In genomic region chr19:53450624-53451387, GRCm38 (mm10) we compare ENCODE assay signal across 10 mouse cellular contexts.
DNase-seq lines count a peak whose midpoint lies in the region; ATAC-seq and TF ChIP-seq lines count a peak whose summit lies in the region.
"Had no signal": no experiment of that assay in that cellular context is flagged by ENCODE, and none has a peak within 500 bp of the region (broad histone marks: within the 10 kb centered on the region; RNA-seq: fewer than 3 reads in every experiment).

No protein-coding gene starts in this region.

- no peak for TF ChIP-seq POLR2A in cerebellum, adult 2 months (IDR thresholded peaks at IDR 0.05; ENCODE audit: borderline replicate concordance, insufficient read depth, low read length)
- no peak; the same call in 1 of the 2 replicates for TF ChIP-seq POLR2A in small intestine, adult 2 months (IDR thresholded peaks at IDR 0.05; ENCODE audit: low read depth, low read length)

- H3K4me1 ChIP-seq in cerebellum, adult 2 months (ENCODE audit: control insufficient read depth, insufficient read depth, low read length) = peaks cover 80% of the 10 kb centered on the region
- H3K4me1 ChIP-seq in forebrain, embryonic 13.5 days = peaks cover 43% of the 10 kb centered on the region
- peaks cover 33% of the 10 kb centered on the region; the same call in 1 of the 2 replicates for H3K4me1 ChIP-seq in small intestine, adult 2 months (ENCODE audit: control insufficient read depth, insufficient read depth, insufficient read length, low read length)

- peak; percentile 57 to 63 for DNase-seq in cerebellum, adult 2 months
- no peak for DNase-seq in cerebellum, adult 11 months
- no peak for DNase-seq in layer of hippocampus, adult 2 months (ENCODE audit: low spot score in 2 of 2)
- no peak for DNase-seq in layer of hippocampus, postnatal 36 days
- no peak for DNase-seq in frontal cortex, adult 2 months (ENCODE audit: extremely low spot score in 1 of 2, low spot score in 1 of 2)
- DNase-seq in layer of hippocampus, adult 9-10 months (ENCODE audit: low spot score) = no peak

- H3K27me3 ChIP-seq in cerebellum, adult 2 months (ENCODE audit: control insufficient read depth, insufficient read depth, low read length) = no peaks in the 10 kb centered on the region
- H3K27me3 ChIP-seq in forebrain, embryonic 13.5 days = 0 out of 2 replicates have a peak, but pooled peaks cover 5% of the 10 kb centered on the region
- H3K27me3 ChIP-seq in small intestine, adult 2 months (ENCODE audit: control insufficient read depth, insufficient read depth, low read length) = no peaks in the 10 kb centered on the region

- no peak for ATAC-seq in forebrain, embryonic 13.5 days

- peak overlapping the region; percentile 2 for H3K4me3 ChIP-seq in cerebellum, adult 2 months (replicated peaks; ENCODE audit: insufficient read depth, low read depth, low read length)
- no peak overlapping the region for H3K4me3 ChIP-seq in layer of hippocampus, adult 2 months
- no peak overlapping the region for H3K4me3 ChIP-seq in forebrain, embryonic 13.5 days
- H3K4me3 ChIP-seq in small intestine, adult 2 months (ENCODE audit: low read depth, low read length) = no peak overlapping the region
- H3K4me3 ChIP-seq: left cerebral cortex, adult 2 months had no signal

- 39% methylated on average over 17 of the region's 17 CpGs for WGBS in cerebellum, adult 2 months
- WGBS in forebrain, embryonic 13.5 days = 74% methylated on average over 15 of the region's 17 CpGs
- WGBS in small intestine, adult 2 months = 41% methylated on average over 17 of the region's 17 CpGs

- peak overlapping the region; percentile 2; the same call in 1 of the 2 replicates for H3K4me2 ChIP-seq in forebrain, embryonic 13.5 days
- H3K4me2 ChIP-seq: heart, embryonic 11.5 days had no signal

- TF ChIP-seq CTCF in cerebellum, adult 2 months (IDR thresholded peaks at IDR 0.05; ENCODE audit: borderline replicate concordance, insufficient read depth, low read depth, low read length) = no peak
- no peak for TF ChIP-seq CTCF in layer of hippocampus, adult 2 months (conservative IDR thresholded peaks at IDR 0.05)
- TF ChIP-seq CTCF in small intestine, adult 2 months (IDR thresholded peaks at IDR 0.05; ENCODE audit: extremely low read depth, insufficient read length, insufficient replicate concordance, low read depth, low read length) = no peak

- H3K27ac ChIP-seq in cerebellum, adult 2 months (ENCODE audit: insufficient read depth, low read length) = peak overlapping the region; percentile 62
- H3K27ac ChIP-seq in layer of hippocampus, adult 2 months = peak overlapping the region; percentile 14; the same call in 1 of the 2 replicates
- H3K27ac ChIP-seq in forebrain, embryonic 13.5 days = peak overlapping the region; percentile 40
- H3K27ac ChIP-seq in small intestine, adult 2 months (ENCODE audit: insufficient read depth, low read depth, low read length) = peak overlapping the region; percentile 70
- H3K27ac ChIP-seq: left cerebral cortex, adult 2 months had no signal

- no peaks in the 10 kb centered on the region for H3K9me3 ChIP-seq in forebrain, embryonic 13.5 days (replicated peaks)

- no peaks in the 10 kb centered on the region for H3K36me3 ChIP-seq in forebrain, embryonic 13.5 days (ENCODE audit: poor library complexity, severe bottlenecking)
- no peaks in the 10 kb centered on the region for H3K36me3 ChIP-seq in small intestine, adult 2 months (ENCODE audit: control insufficient read depth, insufficient read depth, low read length)

- H3K9ac ChIP-seq in forebrain, embryonic 13.5 days = no peak overlapping the region

Comparison
In these comparisons a context has a peak if more than half of its experiments do, and no peak if none do; other contexts are left out.
1. DNase-seq: peak in cerebellum, adult 2 months (2 of 2); none in cerebellum, adult 11 months (single experiment), layer of hippocampus, adult 2 months (0 of 2), layer of hippocampus, postnatal 36 days (0 of 2), frontal cortex, adult 2 months (0 of 2) and layer of hippocampus, adult 9-10 months (single experiment).
2. H3K27ac ChIP-seq: peak in every context shown above with its lines; median percentile 70 in small intestine, adult 2 months; 62 in cerebellum, adult 2 months; 40 in forebrain, embryonic 13.5 days; 14 in layer of hippocampus, adult 2 months.